Mouse (Mus musculus) MEL-GATA-1-ER (cell line): ENCODE measurements at regions not wholly inside any gene's neighbourhood (a gene's known extent, or its start where the extent isn't known, plus 50 kb on each side); places are given as distances from the start of the nearest gene placed in this dataset.
A peak's percentile ranks its signal among the peaks of the same experiment; 100 is the strongest.

Experiments used
- DNase-seq: peaks from one replicate; pipeline ENCODE4 v3.0.0-alpha.2; 2012; ENCODE audit warnings: low read depth; ENCODE audit errors: extremely low read depth

GRCm38 (mm10) chr12:48929035-48929434 is 453.4 kb upstream of the Foxg1 start:
- no peak for DNase-seq

GRCm38 (mm10) chr12:48946505-48946904 is 436.0 kb upstream of the Foxg1 start:
- no peak for DNase-seq

- no peak for DNase-seq
These were observed 423.0 kb upstream of the Foxg1 start for GRCm38 (mm10) chr12:48959289-48960005.

DNA sequence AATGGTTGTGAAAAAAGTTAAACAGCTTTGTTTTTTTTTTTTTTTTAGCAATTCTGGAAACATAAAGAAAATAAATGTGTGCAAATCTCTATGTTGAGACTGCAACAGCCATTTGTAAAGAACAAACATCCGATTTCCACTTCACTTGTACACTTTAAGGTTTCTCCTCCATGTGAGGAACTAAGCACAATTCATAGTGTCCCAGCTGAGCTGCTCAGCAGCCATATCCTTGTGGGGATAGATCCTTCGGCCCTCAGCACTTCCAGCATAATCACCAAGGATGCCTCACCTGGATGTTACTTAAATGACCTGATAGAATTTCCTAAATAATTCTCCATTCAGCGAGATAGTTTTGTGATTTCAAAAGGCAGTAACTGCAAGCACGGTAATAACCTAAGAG is 422.4 kb upstream of the Foxg1 start:
- no peak for DNase-seq

GRCm38 (mm10) chr12:48963451-48963850 is 419.0 kb upstream of the Foxg1 start:
- DNase-seq: peak; percentile 20
